Mouse (Mus musculus) hindbrain, embryonic 11.5 days (tissue): ENCODE results near the gene Il24. TPM values are rescaled to one million over a fixed set of nuclear protein-coding genes. Genes with fewer than 3 reads are reported as not detected.

Experiments
- ATAC-seq: fragments of 200-750 bp; cut with Nextera tagmentation; 2 replicates; pipeline ENCODE4 v1.8.0; 2017; ENCODE audit warnings: mild to moderate bottlenecking, moderate TSS enrichment, moderate library complexity; ENCODE audit not compliant: low FRiP score
- DNase-seq: peaks from one replicate; pipeline ENCODE4 v3.0.0-alpha.2; 2015; ENCODE audit warnings: low spot score
- H3K27ac ChIP-seq: fragments of 300-500 bp; sonication (generic); 2 replicates; pipeline ENCODE4 v1.5.1; 2014; ENCODE audit warnings: mild to moderate bottlenecking, low read depth, low read length
- H3K27me3 ChIP-seq: fragments of 300-500 bp; sonication (generic); 2 replicates; pipeline ENCODE4 v1.6.1; 2014; ENCODE audit warnings: mild to moderate bottlenecking, low read length, moderate library complexity, mixed read lengths; ENCODE audit not compliant: control insufficient read depth, insufficient read depth
- H3K36me3 ChIP-seq: fragments of 300-500 bp; sonication (generic); 2 replicates; pipeline ENCODE4 v1.6.1; 2014; ENCODE audit warnings: mild to moderate bottlenecking, low read length, moderate library complexity, mixed read lengths; ENCODE audit not compliant: control insufficient read depth, insufficient read depth
- H3K4me1 ChIP-seq: fragments of 300-500 bp; sonication (generic); replicated peaks from 2 replicates; pipeline ENCODE4 v1.6.1; 2014; ENCODE audit warnings: low read length, mixed read lengths; ENCODE audit not compliant: control insufficient read depth, insufficient read depth
- H3K4me2 ChIP-seq: fragments of 300-500 bp; sonication (generic); replicated peaks from 2 replicates; pipeline ENCODE4 v1.6.1; 2014; ENCODE audit warnings: mild to moderate bottlenecking, low read depth, low read length
- H3K4me3 ChIP-seq: fragments of 300-500 bp; sonication (generic); 2 replicates; pipeline ENCODE4 v1.5.1; 2014; ENCODE audit warnings: low read depth, low read length
- H3K9ac ChIP-seq: fragments of 300-500 bp; sonication (generic); 2 replicates; pipeline ENCODE4 v1.6.1; 2014; ENCODE audit warnings: low read depth, low read length
- H3K9me3 ChIP-seq: fragments of 300-500 bp; sonication (generic); 2 replicates; pipeline ENCODE4 v1.6.1; 2016; ENCODE audit warnings: low read length; ENCODE audit not compliant: control insufficient read depth
- WGBS: fragments of 180-500 bp; shearing (Covaris S2); extraction: QIAGEN DNeasy Blood & Tissue Kit; methylation state at CpG from one replicate; pipeline ENCODE4 v1.1.7; 2014; 5-methylcytosine and 5-hydroxymethylcytosine counted together
- polyA plus RNA-seq: library from polyadenylated mRNA; unstranded; fragments of >200 nt; fragmentation: Nextera tagmentation; extraction: Ambion mirVana; gene quantifications from 2 replicates; pipeline ENCODE4 v1.2.1, GENCODE M21; 2014

Gene Il24
- polyA plus RNA-seq, 1 experiment from 2014 or later = not detected

- Histone ChIP-seq H3K9me3 (no peaks in the 10 kb centered on the region), H3K27me3 (no peaks in the 10 kb centered on the region), H3K4me1 (no peaks in the 10 kb centered on the region), H3K4me3 (no peak overlapping the region), H3K27ac (no peak overlapping the region), H3K4me2 (no peak overlapping the region), H3K36me3 (no peaks in the 10 kb centered on the region), H3K9ac (no peak overlapping the region)
- no peak for ATAC-seq
- DNase-seq = no peak
- 91% methylated on average over 7 of the region's 7 CpGs for WGBS
Observed at GRCm38 (mm10) chr1:130841621-130842020, 45.6 kb downstream of the Il24 start.

- Histone ChIP-seq H3K4me2 (no peak overlapping the region), H3K4me1 (no peaks in the 10 kb centered on the region), H3K4me3 (no peak overlapping the region), H3K9ac (no peak overlapping the region), H3K27me3 (no peaks in the 10 kb centered on the region), H3K9me3 (no peaks in the 10 kb centered on the region), H3K36me3 (no peaks in the 10 kb centered on the region), H3K27ac (no peak overlapping the region)
- WGBS = 85% methylated on average over 8 of the region's 8 CpGs
- ATAC-seq (no peak), DNase-seq (no peak)
Observed at GRCm38 (mm10) chr1:130840599-130841379, 46.5 kb downstream of the Il24 start.

- WGBS = 63% methylated on average over 6 of the region's 6 CpGs
- Histone ChIP-seq H3K4me1 (no peaks in the 10 kb centered on the region), H3K9ac (no peak overlapping the region), H3K27ac (no peak overlapping the region), H3K9me3 (no peaks in the 10 kb centered on the region), H3K27me3 (no peaks in the 10 kb centered on the region), H3K4me2 (no peak overlapping the region), H3K36me3 (no peaks in the 10 kb centered on the region), H3K4me3 (no peak overlapping the region)
- DNase-seq (peak; percentile 13), ATAC-seq (no peak)
Observed at GRCm38 (mm10) chr1:130838288-130838687, 49.0 kb downstream of the Il24 start.

GRCm38 (mm10) chr1:130835161-130835936 is 51.9 kb downstream of the Il24 start:
- Histone ChIP-seq H3K27ac (no peak overlapping the region), H3K9ac (no peak overlapping the region), H3K4me2 (no peak overlapping the region), H3K4me1 (no peaks in the 10 kb centered on the region), H3K4me3 (no peak overlapping the region), H3K27me3 (no peaks in the 10 kb centered on the region), H3K36me3 (no peaks in the 10 kb centered on the region), H3K9me3 (no peaks in the 10 kb centered on the region)
- 86% methylated on average over 6 of the region's 6 CpGs for WGBS
- no peak for DNase-seq
- ATAC-seq = no peak

GRCm38 (mm10) chr1:130832230-130833149 is 54.8 kb downstream of the Il24 start:
- Histone ChIP-seq H3K9me3 (no peaks in the 10 kb centered on the region), H3K9ac (no peak overlapping the region), H3K4me2 (no peak overlapping the region), H3K27ac (no peak overlapping the region), H3K4me3 (no peak overlapping the region), H3K36me3 (no peaks in the 10 kb centered on the region), H3K27me3 (no peaks in the 10 kb centered on the region), H3K4me1 (no peaks in the 10 kb centered on the region)
- ATAC-seq (no peak), DNase-seq (no peak)
- WGBS = 83% methylated on average over 5 of the region's 5 CpGs

Other genes starting within 250 kb of the Il24 start
- gene C4bp, start 225.8 kb downstream of the Il24 start, polyA plus RNA-seq = not detected in 2 replicates
- gene Gm29427, start 171.7 kb downstream of the Il24 start, polyA plus RNA-seq = not detected in 2 replicates
- gene Yod1, start 170.1 kb downstream of the Il24 start, polyA plus RNA-seq = 14.8 and 17.7 TPM in 2 replicates
- gene Pfkfb2, start 158.2 kb downstream of the Il24 start, polyA plus RNA-seq = 9.2 and 10.1 TPM in 2 replicates
- gene AA986860, start 155.5 kb downstream of the Il24 start, polyA plus RNA-seq = 0.46 and 0.79 TPM in 2 replicates
- 0.14 TPM in 1 of 2 replicates, not detected in the other for gene Fcamr, start 86.6 kb downstream of the Il24 start, polyA plus RNA-seq
- not detected in 2 replicates for gene Pigr, start 60.8 kb downstream of the Il24 start, polyA plus RNA-seq
- not detected in 2 replicates for gene Fcmr, start 21.8 kb downstream of the Il24 start, polyA plus RNA-seq
- not detected in 2 replicates for gene Il20, start 24.0 kb upstream of the Il24 start, polyA plus RNA-seq
- not detected in 2 replicates for gene Il19, start 52.7 kb upstream of the Il24 start, polyA plus RNA-seq
- not detected in 2 replicates for gene Il10, start 132.4 kb upstream of the Il24 start, polyA plus RNA-seq
- gene Mapkapk2, start 210.4 kb upstream of the Il24 start, polyA plus RNA-seq = 39.8 and 43.7 TPM in 2 replicates